Mouse (Mus musculus) liver, embryonic 14.5 days (tissue): ENCODE results near the gene Mtus2.

Experiments
- CTCF ChIP-seq: IDR thresholded peaks from 2 replicates; pipeline ENCODE4 v1.5.1; 2016; ENCODE audit warnings: antibody characterized with exemption, low read depth, control low read depth
- EP300 ChIP-seq: IDR thresholded peaks from 2 replicates; pipeline ENCODE4 v1.6.1; 2016; ENCODE audit warnings: antibody characterized with exemption, low read depth

- TF ChIP-seq EP300 = no peak
- no peak for TF ChIP-seq CTCF
These were observed 57.2 kb downstream of the Mtus2 start for GRCm38 (mm10) chr5:148014133-148014854.
